Mouse (Mus musculus): ENCODE measurements around the gene A530016L24Rik. TPM values are rescaled to one million over a fixed set of nuclear protein-coding genes. Genes with fewer than 3 reads are reported as not detected.

The A530016L24Rik gene
- total RNA-seq, 2 experiments from 2014 or later = 1.1 to 1.3 TPM

GRCm38 (mm10) chr12:112543941-112544340 lies 54.7 kb downstream of the A530016L24Rik start:
- intact Hi-C loops (cut with DNase I) = loop anchor here (2.0 to 10.0 kb wide), 3 partner anchors 132 to 429 kb away; no protein-coding TSS in a partner anchor

GRCm38 (mm10) chr12:112544946-112545701 lies 55.9 kb downstream of the A530016L24Rik start:
- intact Hi-C loops (cut with DNase I) = loop anchor here (5.0 to 10.0 kb wide), 2 partner anchors 133 to 430 kb away; no protein-coding TSS in a partner anchor
- no peak for DNase-seq

More at GRCm38 (mm10) chr12:112543941-112544340, 54.7 kb downstream of the A530016L24Rik start:
- no peak for DNase-seq

GRCm38 (mm10) chr12:112546110-112546509 lies 56.9 kb downstream of the A530016L24Rik start:
- DNase-seq = no peak
- intact Hi-C loops (cut with DNase I) = loop anchor here (10.0 kb wide), 1 partner anchor 431 kb away; no protein-coding TSS in a partner anchor

GRCm38 (mm10) chr12:112549287-112549686 lies 60.0 kb downstream of the A530016L24Rik start:
- intact Hi-C loops (cut with DNase I) = loop anchor here (10.0 kb wide), 1 partner anchor 434 kb away; no protein-coding TSS in a partner anchor
- DNase-seq = no peak

Other genes starting within 250 kb of the A530016L24Rik start
- not detected for gene Tmem179, start 27.3 kb downstream of the A530016L24Rik start, total RNA-seq (2021)
- 10 to 100 TPM in 1 of 2 experiments, 1 to 10 TPM in 1; 9.2 to 11.1 TPM for gene Inf2, start 99.3 kb downstream of the A530016L24Rik start, total RNA-seq (2021)
- 100 to 1,000 TPM; 904 to 982 TPM for gene Adssl1, start 130.6 kb downstream of the A530016L24Rik start, total RNA-seq (2021)
- 10 to 100 TPM; 12.6 to 17.0 TPM for gene Siva1, start 155.2 kb downstream of the A530016L24Rik start, total RNA-seq (2021)
- 10 to 100 TPM; 49.9 to 55.7 TPM for gene Akt1, start 185.4 kb downstream of the A530016L24Rik start, total RNA-seq (2021)
- 1 to 10 TPM in 1 of 2 experiments, under 1 TPM in 1; 0.79 to 1.1 TPM for gene Zbtb42, start 189.4 kb downstream of the A530016L24Rik start, total RNA-seq (2021)
- gene Cep170b, start 231.0 kb downstream of the A530016L24Rik start, total RNA-seq (2021) = 10 to 100 TPM; 11.2 to 12.3 TPM

All from gastrocnemius, postnatal 36 days (tissue).